Mouse (Mus musculus) stomach, postnatal 0 days (tissue): ENCODE results near the gene Pheta1.

Experiments
- CTCF ChIP-seq: IDR thresholded peaks from 2 replicates; pipeline ENCODE4 v1.5.1; 2016; ENCODE audit warnings: antibody characterized with exemption, low read depth, mild to moderate bottlenecking, moderate library complexity
- EP300 ChIP-seq: optimal IDR thresholded peaks from 2 replicates; pipeline ENCODE3; 2016; ENCODE audit warnings: antibody characterized with exemption

GRCm38 (mm10) chr5:121818862-121819261 lies 29.9 kb upstream of the Pheta1 start:
- TF ChIP-seq CTCF = no peak
- TF ChIP-seq EP300 = no peak
